Comparison of ENCODE assay signal across 32 mouse cellular contexts in genomic region chr10:13479341-13479740, GRCm38 (mm10). TPM values are rescaled to one million over a fixed set of nuclear protein-coding genes. Genes with fewer than 3 reads are reported as not detected.
"Had no signal": no experiment of that assay in that cellular context is flagged by ENCODE, and none has a peak within 500 bp of the region (broad histone marks: within the 10 kb centered on the region; RNA-seq: fewer than 3 reads in every experiment).

No protein-coding gene starts in this region.

- ATAC-seq: liver, embryonic 12.5 days; liver, postnatal 0 days; lung, postnatal 0 days; midbrain, embryonic 13.5 days; midbrain, embryonic 15.5 days; midbrain, embryonic 16.5 days had no signal

- DNase-seq: left cerebral cortex, postnatal 4 days; liver; liver, embryonic 13.5 days; liver, postnatal 0 days; lung, adult 18-20 months; lung, adult 2 months; lung, embryonic 14.5 days; lung, postnatal 10 days; lung, postnatal 14 days; lung, postnatal 36 days; lung, postnatal 4 days; midbrain, embryonic 14.5 days had no signal

- H3K9ac ChIP-seq: limb, embryonic 12.5 days; limb, embryonic 13.5 days; limb, embryonic 15.5 days; liver, embryonic 12.5 days; liver, embryonic 13.5 days; liver, embryonic 14.5 days; liver, embryonic 15.5 days; liver, postnatal 0 days; lung, embryonic 14.5 days; lung, embryonic 15.5 days; midbrain, embryonic 12.5 days; midbrain, embryonic 13.5 days; midbrain, embryonic 15.5 days; neural tube, embryonic 12.5 days had no signal

- H3K9me3 ChIP-seq: limb, embryonic 10.5 days; limb, embryonic 12.5 days; limb, embryonic 13.5 days; limb, embryonic 15.5 days; liver, embryonic 12.5 days; liver, embryonic 13.5 days; liver, embryonic 15.5 days; lung, embryonic 15.5 days; midbrain, embryonic 10.5 days; midbrain, embryonic 12.5 days; midbrain, embryonic 13.5 days; midbrain, embryonic 15.5 days; neural tube, embryonic 12.5 days had no signal

- H3K27ac ChIP-seq: limb, embryonic 10.5 days; limb, embryonic 12.5 days; limb, embryonic 13.5 days; limb, embryonic 15.5 days; liver, embryonic 12.5 days; liver, embryonic 13.5 days; liver, embryonic 14.5 days; liver, embryonic 15.5 days; lung, embryonic 15.5 days; macrophage; midbrain, embryonic 10.5 days; midbrain, embryonic 12.5 days; midbrain, embryonic 13.5 days; midbrain, embryonic 15.5 days; neural tube, embryonic 12.5 days had no signal

- H3K36me3 ChIP-seq: limb, embryonic 10.5 days; limb, embryonic 12.5 days; limb, embryonic 13.5 days; limb, embryonic 15.5 days; liver, embryonic 12.5 days; liver, embryonic 13.5 days; liver, embryonic 15.5 days; lung, embryonic 15.5 days; midbrain, embryonic 10.5 days; midbrain, embryonic 12.5 days; midbrain, embryonic 13.5 days; midbrain, embryonic 15.5 days; neural tube, embryonic 12.5 days had no signal

- H3K4me2 ChIP-seq: limb, embryonic 12.5 days; limb, embryonic 13.5 days; limb, embryonic 15.5 days; liver, embryonic 11.5 days; liver, embryonic 12.5 days; liver, embryonic 13.5 days; liver, embryonic 15.5 days; lung, embryonic 14.5 days; lung, embryonic 15.5 days; midbrain, embryonic 11.5 days; midbrain, embryonic 12.5 days; midbrain, embryonic 13.5 days; midbrain, embryonic 15.5 days; neural tube, embryonic 12.5 days had no signal

- H3K4me3 ChIP-seq: limb, embryonic 10.5 days; limb, embryonic 12.5 days; limb, embryonic 13.5 days; limb, embryonic 15.5 days; liver, embryonic 12.5 days; liver, embryonic 13.5 days; liver, embryonic 15.5 days; lung, embryonic 15.5 days; megakaryocyte, embryonic 14.5 days; midbrain, embryonic 10.5 days; midbrain, embryonic 12.5 days; midbrain, embryonic 13.5 days; midbrain, embryonic 15.5 days; myocyte; neural tube, embryonic 12.5 days had no signal

RNA-seq across cellular contexts. Expression of gene Phactr2, which starts 5.1 kb away (rescaled TPM):
- polyA plus RNA-seq: myocyte had no signal
